Comparison of ENCODE assay signal across 8 mouse cellular contexts in the genomic region with DNA sequence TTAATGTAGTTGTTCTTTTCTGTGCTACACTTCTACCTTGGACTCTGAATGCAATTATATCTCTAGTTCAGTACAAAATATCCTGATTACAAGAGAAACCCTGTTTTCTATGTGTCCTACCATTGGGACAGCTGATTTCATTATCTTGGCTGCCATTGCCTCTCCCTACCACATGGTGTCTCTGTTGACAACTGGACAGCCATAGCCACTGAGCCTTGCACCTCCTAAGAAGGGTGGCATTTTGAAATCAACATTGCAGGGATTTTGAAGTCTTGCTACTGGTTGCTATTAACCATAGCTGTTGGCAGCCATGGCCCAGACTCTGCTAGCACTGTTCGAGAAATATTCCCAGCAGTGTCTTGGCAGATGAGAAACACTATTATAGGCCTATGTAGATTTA. TPM values are rescaled to one million over a fixed set of nuclear protein-coding genes. Genes with fewer than 3 reads are reported as not detected.
A peak's percentile ranks its signal among the peaks of the same experiment; 100 is the strongest.
DNase-seq lines count a peak whose midpoint lies in the region; ATAC-seq and TF ChIP-seq lines count a peak whose summit lies in the region.

No protein-coding gene starts in this region.

- 49% methylated on average over 1 of the region's 1 CpGs for WGBS in hindbrain, embryonic 10.5 days
- 19% methylated on average over 1 of the region's 1 CpGs for WGBS in lung, postnatal 0 days

- H3K27ac ChIP-seq in embryonic fibroblast, embryonic 13.5 days (ENCODE audit: insufficient read depth, low read length) = no peak overlapping the region
- H3K27ac ChIP-seq in hindbrain, embryonic 10.5 days = no peak overlapping the region
- no peak overlapping the region for H3K27ac ChIP-seq in layer of hippocampus, adult 2 months
- no peak overlapping the region for H3K27ac ChIP-seq in lung, postnatal 0 days (ENCODE audit: low read length)

- TF ChIP-seq CTCF in embryonic fibroblast, embryonic 13.5 days (IDR thresholded peaks at IDR 0.05; ENCODE audit: borderline replicate concordance, insufficient read depth, low read length) = peak; percentile 83
- TF ChIP-seq CTCF in layer of hippocampus, adult 2 months (conservative IDR thresholded peaks at IDR 0.05) = peak; percentile 91
- TF ChIP-seq CTCF in lung, postnatal 0 days (IDR thresholded peaks at IDR 0.05) = peak; percentile 94

- H3K9ac ChIP-seq in lung, postnatal 0 days (replicated peaks; ENCODE audit: low read depth) = no peak overlapping the region

- no peaks in the 10 kb centered on the region for H3K9me3 ChIP-seq in hindbrain, embryonic 10.5 days
- H3K9me3 ChIP-seq in lung, postnatal 0 days (ENCODE audit: low read length) = no peaks in the 10 kb centered on the region

- H3K36me3 ChIP-seq in hindbrain, embryonic 10.5 days = no peaks in the 10 kb centered on the region
- no peaks in the 10 kb centered on the region for H3K36me3 ChIP-seq in lung, postnatal 0 days (ENCODE audit: insufficient read depth, low read length)

- TF ChIP-seq EP300 in lung, postnatal 0 days (IDR thresholded peaks at IDR 0.05) = no peak

- DNase-seq in MEL-GATA-1-ER (ENCODE audit: extremely low read depth, low read depth) = peak; percentile 5
- peak; percentile 60 to 63 for DNase-seq in adrenal gland, postnatal 36 days
- peak; percentile 48 for DNase-seq in hindbrain, embryonic 10.5 days (ENCODE audit: low spot score)
- peak; percentile 41 to 53 for DNase-seq in layer of hippocampus, adult 2 months (ENCODE audit: low spot score in 2 of 2)
- DNase-seq in lung, postnatal 0 days (ENCODE audit: low spot score) = peak; percentile 68
- peak; percentile 38 for DNase-seq in ovary, postnatal 14 days (ENCODE audit: low spot score)

- no peak overlapping the region for H3K4me3 ChIP-seq in embryonic fibroblast, embryonic 13.5 days (ENCODE audit: insufficient read depth, low read length)
- no peak overlapping the region for H3K4me3 ChIP-seq in hindbrain, embryonic 10.5 days
- no peak overlapping the region for H3K4me3 ChIP-seq in layer of hippocampus, adult 2 months
- H3K4me3 ChIP-seq in lung, postnatal 0 days (ENCODE audit: low read depth, low read length) = no peak overlapping the region

- no peak for TF ChIP-seq POLR2A in embryonic fibroblast, embryonic 13.5 days (IDR thresholded peaks at IDR 0.05; ENCODE audit: low read depth, low read length)

- peak; percentile 53 for ATAC-seq in lung, postnatal 0 days
- no peak for ATAC-seq in activated CD4-positive, CD25-positive, alpha-beta regulatory T cell, adult 4 months

- no peaks in the 10 kb centered on the region for H3K4me1 ChIP-seq in embryonic fibroblast, embryonic 13.5 days (ENCODE audit: control insufficient read depth, insufficient read depth, low read length)
- H3K4me1 ChIP-seq in hindbrain, embryonic 10.5 days (replicated peaks) = no peaks in the 10 kb centered on the region
- H3K4me1 ChIP-seq in lung, postnatal 0 days (ENCODE audit: insufficient read depth, low read depth, low read length) = no peaks in the 10 kb centered on the region

- H3K27me3 ChIP-seq in hindbrain, embryonic 10.5 days (ENCODE audit: insufficient read depth, poor library complexity, severe bottlenecking) = no peaks in the 10 kb centered on the region
- no peaks in the 10 kb centered on the region for H3K27me3 ChIP-seq in lung, postnatal 0 days (replicated peaks; ENCODE audit: insufficient read depth, low read length)

- no peak overlapping the region for H3K4me2 ChIP-seq in lung, postnatal 0 days (replicated peaks; ENCODE audit: low read depth, low read length)

RNA-seq across cellular contexts. Expression of a gene that starts 45.1 kb away (rescaled TPM):
- total RNA-seq in adrenal gland, postnatal 36 days (2021) = 10 to 100 TPM; 10.2 to 11.5 TPM
- 6.8 and 18.0 TPM in 2 replicates for polyA plus RNA-seq in embryonic fibroblast, embryonic 13.5 days (2011; ENCODE audit: insufficient read length, low read depth, missing spikeins)
- polyA plus RNA-seq in hindbrain, embryonic 10.5 days (2016; fragmentation: Nextera tagmentation; extraction: Ambion mirVana) = 7.6 and 8.5 TPM in 2 replicates
- 100 to 1,000 TPM; 139 to 144 TPM for total RNA-seq in layer of hippocampus, adult 2 months (2021)
- polyA plus RNA-seq in lung, postnatal 0 days (2015; fragmentation: Nextera tagmentation; extraction: Ambion mirVana) = 0.23 and 0.39 TPM in 2 replicates
- polyA plus RNA-seq in activated CD4-positive, CD25-positive, alpha-beta regulatory T cell, adult 4 months (2017; shearing (Covaris generic)) = not detected

Comparison
In these comparisons a context has a peak if more than half of its experiments do, and no peak if none do; other contexts are left out.
1. DNase-seq: peak in every context shown above with its lines; median percentile 68 in lung, postnatal 0 days; 62 in adrenal gland, postnatal 36 days; 48 in hindbrain, embryonic 10.5 days; 47 in layer of hippocampus, adult 2 months; 38 in ovary, postnatal 14 days; 5 in MEL-GATA-1-ER.